Mouse (Mus musculus): ENCODE measurements around the gene Lrrc66.

The Lrrc66 gene

GRCm38 (mm10) chr5:73558756-73559155 is 73.6 kb downstream of the Lrrc66 start:
- DNase-seq (ENCODE audit: low read depth, low spot score), result no peak

GRCm38 (mm10) chr5:73556733-73557425 is 75.4 kb downstream of the Lrrc66 start:
- peak; percentile 79 for DNase-seq (ENCODE audit: low read depth, low spot score)
